Mouse (Mus musculus): ENCODE data around the gene Slc29a4. TPM values are rescaled to one million over a fixed set of nuclear protein-coding genes. Genes with fewer than 3 reads are reported as not detected.

The Slc29a4 gene
- polyA plus RNA-seq (2012; rRNA removed): 2.6 and 2.8 TPM in 2 replicates

DNA sequence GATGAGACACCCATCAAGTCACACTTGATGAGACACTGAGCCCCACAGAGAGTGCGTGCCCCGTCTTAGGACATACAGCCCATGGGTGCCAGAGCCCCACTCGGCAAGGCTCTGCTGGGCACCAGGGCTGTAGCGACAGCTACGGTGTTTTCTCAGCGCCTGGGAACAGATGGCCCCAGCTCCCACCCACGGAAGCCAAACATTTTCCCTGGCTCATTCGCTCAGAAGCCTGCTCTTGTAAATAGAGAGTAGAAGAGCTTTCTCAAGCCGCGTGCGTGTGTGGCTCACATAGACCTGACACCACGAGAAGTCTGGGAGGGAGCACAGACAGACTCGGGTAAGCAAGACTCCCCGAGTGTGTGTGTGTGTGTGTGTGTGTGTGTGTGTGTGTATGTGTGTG is at the start of gene Slc29a4:
TSS of gene Slc29a4 (plus strand) at position 265 of the 400 bp plus-strand sequence.

Other genes with a start within 250 kb of the Slc29a4 start
- 20.3 and 23.4 TPM in 2 replicates for gene Ap5z1, start 228.6 kb upstream of the Slc29a4 start, polyA plus RNA-seq (2012; rRNA removed)
- 0.01 TPM in 1 of 2 replicates, not detected in the other for gene Papolb, start 162.4 kb upstream of the Slc29a4 start, polyA plus RNA-seq (2012; rRNA removed)
- 1.0 and 1.3 TPM in 2 replicates for gene Radil, start 141.4 kb upstream of the Slc29a4 start, polyA plus RNA-seq (2012; rRNA removed)
- gene Mmd2, start 83.7 kb upstream of the Slc29a4 start, polyA plus RNA-seq (2012; rRNA removed): 0.08 and 0.18 TPM in 2 replicates
- gene Wipi2, start 64.8 kb upstream of the Slc29a4 start, polyA plus RNA-seq (2012; rRNA removed): 11.8 and 13.4 TPM in 2 replicates
- gene Tnrc18, start 125.2 kb downstream of the Slc29a4 start, polyA plus RNA-seq (2012; rRNA removed): 32.4 and 37.3 TPM in 2 replicates
- 10.0 and 10.1 TPM in 2 replicates for gene Fbxl18, start 202.9 kb downstream of the Slc29a4 start, polyA plus RNA-seq (2012; rRNA removed)
- gene Actb, start 214.2 kb downstream of the Slc29a4 start, polyA plus RNA-seq (2012; rRNA removed): 4,994 and 6,562 TPM in 2 replicates

Measured in stomach, adult 2 months (tissue).